Mouse (Mus musculus): ENCODE results near the gene Ets1. TPM values are rescaled to one million over a fixed set of nuclear protein-coding genes. Genes with fewer than 3 reads are reported as not detected.

Ets1 gene
- polyA plus RNA-seq, 1 experiment from 2014 or later, result 39.4 TPM

GRCm38 (mm10) chr9:32648286-32648685 lies 12.3 kb downstream of the Ets1 start:
- no peak for ATAC-seq (ENCODE audit: insufficient number of reproducible peaks, low FRiP score, low TSS enrichment, low read depth)
- H3K36me3 ChIP-seq, result no peaks in the 10 kb centered on the region
- H3K27ac ChIP-seq (replicated peaks), result no peak overlapping the region
- H3K4me2 ChIP-seq (replicated peaks), result no peak overlapping the region
- no peaks in the 10 kb centered on the region for H3K9me3 ChIP-seq (replicated peaks)
- WGBS, result 76% methylated on average over 5 of the region's 5 CpGs
- no peak overlapping the region for H3K9ac ChIP-seq
- peaks cover 22% of the 10 kb centered on the region for H3K4me1 ChIP-seq
- H3K27me3 ChIP-seq, result no peaks in the 10 kb centered on the region
- no peak overlapping the region for H3K4me3 ChIP-seq (replicated peaks)

DNA sequence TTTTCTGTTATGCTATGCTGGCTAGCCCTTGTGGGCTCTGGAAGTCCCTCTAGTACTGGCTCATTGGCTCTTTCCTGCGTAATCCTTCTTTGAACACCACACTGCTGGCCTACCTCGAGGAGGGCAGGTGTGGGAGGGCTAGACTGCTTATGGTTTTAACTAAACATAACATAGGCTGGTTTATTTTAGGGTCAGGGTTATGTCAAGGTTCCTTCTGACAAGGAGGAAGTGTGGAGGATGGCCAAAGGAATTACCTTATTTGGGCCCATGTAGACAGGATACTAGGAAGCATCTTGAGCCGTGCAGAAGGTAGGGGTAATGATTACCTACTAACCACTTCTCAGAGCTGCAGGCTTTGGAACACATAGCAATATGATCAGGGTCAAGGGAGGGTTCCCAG lies 14.7 kb downstream of the Ets1 start:
- 75% methylated on average over 3 of the region's 3 CpGs for WGBS
- Histone ChIP-seq H3K4me3 (replicated peaks) (no peak overlapping the region), H3K27me3 (no peaks in the 10 kb centered on the region), H3K9ac (no peak overlapping the region), H3K27ac (replicated peaks) (no peak overlapping the region), H3K36me3 (no peaks in the 10 kb centered on the region), H3K4me1 (peaks cover 20% of the 10 kb centered on the region), H3K9me3 (replicated peaks) (no peaks in the 10 kb centered on the region), H3K4me2 (replicated peaks) (no peak overlapping the region)
- no peak for ATAC-seq (ENCODE audit: insufficient number of reproducible peaks, low FRiP score, low TSS enrichment, low read depth)

DNA sequence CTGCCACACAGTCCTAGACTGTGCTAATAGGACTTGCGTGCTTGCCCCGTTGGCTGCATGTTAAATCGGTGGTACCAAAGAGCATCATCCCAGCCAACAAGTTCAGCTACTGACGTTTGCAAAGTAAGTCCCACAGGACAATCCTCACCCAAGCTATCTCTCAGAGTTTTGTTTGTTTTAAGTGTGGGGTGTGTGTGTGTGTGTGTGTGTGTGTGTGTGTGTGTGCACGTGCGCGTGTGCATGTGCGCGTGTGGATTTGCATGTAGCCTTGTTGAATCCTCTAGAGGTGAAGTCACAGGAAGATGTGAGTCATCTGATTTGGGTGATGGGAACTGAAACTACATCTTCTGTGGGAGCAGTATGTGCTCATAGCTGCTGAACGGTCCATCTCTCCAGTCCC lies 16.1 kb downstream of the Ets1 start:
- WGBS, result 84% methylated on average over 10 of the region's 10 CpGs

GRCm38 (mm10) chr9:32654305-32654704 lies 18.3 kb downstream of the Ets1 start:
- H3K27ac ChIP-seq (replicated peaks), result no peak overlapping the region
- H3K4me2 ChIP-seq (replicated peaks), result no peak overlapping the region
- no peaks in the 10 kb centered on the region for H3K27me3 ChIP-seq
- no peak for ATAC-seq (ENCODE audit: insufficient number of reproducible peaks, low FRiP score, low TSS enrichment, low read depth)
- H3K9ac ChIP-seq, result no peak overlapping the region
- H3K36me3 ChIP-seq, result no peaks in the 10 kb centered on the region
- WGBS, result 63% methylated on average over 1 of the region's 1 CpGs
- H3K9me3 ChIP-seq (replicated peaks), result no peaks in the 10 kb centered on the region
- H3K4me1 ChIP-seq, result no peaks in the 10 kb centered on the region
- no peak overlapping the region for H3K4me3 ChIP-seq (replicated peaks)

More for the DNA sequence above, 16.1 kb downstream of the Ets1 start:
- Histone ChIP-seq H3K27me3 (no peaks in the 10 kb centered on the region), H3K9ac (no peak overlapping the region), H3K27ac (replicated peaks) (no peak overlapping the region), H3K36me3 (no peaks in the 10 kb centered on the region), H3K4me2 (replicated peaks) (no peak overlapping the region), H3K4me3 (replicated peaks) (no peak overlapping the region), H3K4me1 (peaks cover 6% of the 10 kb centered on the region), H3K9me3 (replicated peaks) (no peaks in the 10 kb centered on the region)
- no peak for ATAC-seq (ENCODE audit: insufficient number of reproducible peaks, low FRiP score, low TSS enrichment, low read depth)

DNA sequence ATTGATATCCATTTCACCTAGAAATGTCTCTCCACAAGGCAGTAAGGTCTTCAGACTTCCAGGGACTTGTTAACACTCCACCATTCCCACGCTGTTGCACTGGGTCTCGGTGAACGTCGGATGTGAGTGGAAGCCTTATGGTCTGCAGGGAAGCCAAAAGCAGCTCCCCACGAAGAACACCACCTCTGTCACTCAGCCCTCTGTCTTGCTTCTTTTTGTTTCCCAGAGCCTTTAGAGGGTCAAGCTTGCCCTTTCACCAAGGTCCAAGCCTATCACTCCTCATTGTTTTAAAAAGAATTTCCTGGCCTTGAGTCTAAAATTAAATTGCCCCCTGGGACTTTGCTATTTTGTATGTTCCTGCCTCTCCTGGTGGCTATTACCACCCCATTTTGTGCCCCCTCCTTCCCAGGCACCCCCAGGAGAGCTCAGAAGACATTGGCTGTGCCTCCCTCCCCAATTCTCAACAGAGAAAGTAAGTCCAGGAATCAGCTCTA lies 20.4 kb downstream of the Ets1 start:
- Histone ChIP-seq H3K4me1 (no peaks in the 10 kb centered on the region), H3K27ac (replicated peaks) (no peak overlapping the region), H3K27me3 (0 out of 2 replicates have a peak, but pooled peaks cover 2% of the 10 kb centered on the region), H3K4me3 (replicated peaks) (no peak overlapping the region), H3K9ac (no peak overlapping the region), H3K4me2 (replicated peaks) (no peak overlapping the region), H3K36me3 (no peaks in the 10 kb centered on the region), H3K9me3 (replicated peaks) (no peaks in the 10 kb centered on the region)
- 83% methylated on average over 5 of the region's 5 CpGs for WGBS
- ATAC-seq (ENCODE audit: insufficient number of reproducible peaks, low FRiP score, low TSS enrichment, low read depth), result no peak

DNA sequence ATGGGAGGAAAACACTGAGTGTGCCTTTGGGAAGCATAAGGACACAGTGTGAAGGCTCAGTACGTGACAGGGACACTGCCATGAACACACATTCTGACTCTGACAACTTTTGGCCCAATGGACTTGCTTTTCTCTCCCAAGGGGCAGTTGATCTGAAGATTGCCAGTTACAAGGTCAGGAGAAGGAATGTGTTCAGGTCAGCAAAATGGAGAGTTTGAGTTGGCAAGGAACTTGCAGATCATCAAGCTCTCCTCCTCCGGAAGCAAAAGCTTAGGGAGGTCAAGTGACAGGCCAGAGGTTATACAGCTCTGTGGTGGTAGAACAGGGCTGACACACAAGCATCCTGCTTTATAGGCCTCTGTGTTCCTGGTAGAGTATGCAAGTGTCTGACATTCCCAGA lies 21.1 kb downstream of the Ets1 start:
- WGBS, result 45% methylated on average over 2 of the region's 2 CpGs
- no peak overlapping the region for H3K27ac ChIP-seq (replicated peaks)
- no peak for ATAC-seq (ENCODE audit: insufficient number of reproducible peaks, low FRiP score, low TSS enrichment, low read depth)

GRCm38 (mm10) chr9:32660406-32660960 lies 24.5 kb downstream of the Ets1 start:
- no peak overlapping the region for H3K4me2 ChIP-seq (replicated peaks)
- no peak overlapping the region for H3K9ac ChIP-seq
- no peaks in the 10 kb centered on the region for H3K9me3 ChIP-seq (replicated peaks)
- H3K27ac ChIP-seq (replicated peaks), result no peak overlapping the region
- 92% methylated on average over 2 of the region's 2 CpGs for whole genome bisulfite sequencing
- no peaks in the 10 kb centered on the region for H3K36me3 ChIP-seq
- H3K27me3 ChIP-seq, result 0 out of 2 replicates have a peak, but pooled peaks cover 3% of the 10 kb centered on the region
- no peak for ATAC-seq (ENCODE audit: insufficient number of reproducible peaks, low FRiP score, low TSS enrichment, low read depth)
- H3K4me1 ChIP-seq, result no peaks in the 10 kb centered on the region
- no peak overlapping the region for H3K4me3 ChIP-seq (replicated peaks)

More for the DNA sequence above, 21.1 kb downstream of the Ets1 start:
- H3K9me3 ChIP-seq (replicated peaks), result no peaks in the 10 kb centered on the region
- H3K36me3 ChIP-seq, result no peaks in the 10 kb centered on the region
- H3K4me2 ChIP-seq (replicated peaks), result no peak overlapping the region
- no peak overlapping the region for H3K9ac ChIP-seq
- H3K4me3 ChIP-seq (replicated peaks), result no peak overlapping the region
- H3K27me3 ChIP-seq, result 0 out of 2 replicates have a peak, but pooled peaks cover 3% of the 10 kb centered on the region
- no peaks in the 10 kb centered on the region for H3K4me1 ChIP-seq

DNA sequence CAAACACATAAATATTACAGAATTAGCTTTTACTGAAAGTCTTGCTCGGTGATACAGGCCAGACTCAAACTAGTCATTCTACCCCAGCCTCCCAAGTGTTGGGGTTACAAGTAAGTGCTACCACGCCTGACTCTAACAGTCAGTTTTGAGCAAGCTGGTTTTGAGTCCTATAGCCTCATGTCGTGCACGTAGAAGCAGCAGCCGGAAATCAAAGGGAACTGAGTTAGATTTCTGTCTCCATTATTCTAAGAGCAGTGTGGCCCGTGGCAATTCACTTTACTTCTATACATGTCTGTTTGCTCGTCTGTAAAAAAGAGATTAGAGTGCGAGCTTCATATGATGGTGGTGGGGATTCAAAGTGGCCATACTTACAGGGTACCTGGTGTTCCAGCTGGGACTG lies 25.1 kb downstream of the Ets1 start:
- Histone ChIP-seq H3K4me3 (replicated peaks) (no peak overlapping the region), H3K27me3 (0 out of 2 replicates have a peak, but pooled peaks cover 3% of the 10 kb centered on the region), H3K9ac (no peak overlapping the region), H3K4me1 (no peaks in the 10 kb centered on the region), H3K4me2 (replicated peaks) (no peak overlapping the region), H3K36me3 (no peaks in the 10 kb centered on the region), H3K27ac (replicated peaks) (no peak overlapping the region), H3K9me3 (replicated peaks) (no peaks in the 10 kb centered on the region)
- no peak for ATAC-seq (ENCODE audit: insufficient number of reproducible peaks, low FRiP score, low TSS enrichment, low read depth)
- WGBS, result 86% methylated on average over 8 of the region's 8 CpGs

DNA sequence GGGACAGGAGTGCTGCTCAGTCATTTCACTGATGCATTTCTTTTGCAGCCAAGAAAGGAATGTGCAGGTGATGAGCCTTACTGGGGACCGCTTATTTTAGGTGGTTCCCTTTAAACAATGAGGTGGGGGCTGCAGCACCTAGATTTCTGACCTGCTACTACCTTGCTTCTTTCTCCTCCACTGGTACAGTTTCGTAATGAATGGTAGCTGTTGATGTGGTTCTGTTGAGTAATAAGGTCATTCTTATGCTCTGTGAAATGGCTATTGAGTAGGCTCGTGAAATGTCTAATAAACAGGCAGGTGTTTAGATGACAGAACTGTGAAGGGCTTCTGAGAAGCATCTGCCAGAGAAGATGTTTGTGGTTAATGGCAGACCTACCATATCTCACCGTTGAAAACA lies 25.5 kb downstream of the Ets1 start:
- H3K36me3 ChIP-seq, result no peaks in the 10 kb centered on the region
- H3K9ac ChIP-seq, result no peak overlapping the region
- H3K4me3 ChIP-seq (replicated peaks), result no peak overlapping the region
- H3K27ac ChIP-seq (replicated peaks), result no peak overlapping the region
- H3K4me2 ChIP-seq (replicated peaks), result no peak overlapping the region
- 75% methylated on average over 4 of the region's 4 CpGs for WGBS
- H3K27me3 ChIP-seq, result 0 out of 2 replicates have a peak, but pooled peaks cover 3% of the 10 kb centered on the region
- H3K9me3 ChIP-seq (replicated peaks), result no peaks in the 10 kb centered on the region
- H3K4me1 ChIP-seq, result peaks cover 2% of the 10 kb centered on the region; the same call in 1 of the 2 replicates
- no peak for ATAC-seq (ENCODE audit: insufficient number of reproducible peaks, low FRiP score, low TSS enrichment, low read depth)

DNA sequence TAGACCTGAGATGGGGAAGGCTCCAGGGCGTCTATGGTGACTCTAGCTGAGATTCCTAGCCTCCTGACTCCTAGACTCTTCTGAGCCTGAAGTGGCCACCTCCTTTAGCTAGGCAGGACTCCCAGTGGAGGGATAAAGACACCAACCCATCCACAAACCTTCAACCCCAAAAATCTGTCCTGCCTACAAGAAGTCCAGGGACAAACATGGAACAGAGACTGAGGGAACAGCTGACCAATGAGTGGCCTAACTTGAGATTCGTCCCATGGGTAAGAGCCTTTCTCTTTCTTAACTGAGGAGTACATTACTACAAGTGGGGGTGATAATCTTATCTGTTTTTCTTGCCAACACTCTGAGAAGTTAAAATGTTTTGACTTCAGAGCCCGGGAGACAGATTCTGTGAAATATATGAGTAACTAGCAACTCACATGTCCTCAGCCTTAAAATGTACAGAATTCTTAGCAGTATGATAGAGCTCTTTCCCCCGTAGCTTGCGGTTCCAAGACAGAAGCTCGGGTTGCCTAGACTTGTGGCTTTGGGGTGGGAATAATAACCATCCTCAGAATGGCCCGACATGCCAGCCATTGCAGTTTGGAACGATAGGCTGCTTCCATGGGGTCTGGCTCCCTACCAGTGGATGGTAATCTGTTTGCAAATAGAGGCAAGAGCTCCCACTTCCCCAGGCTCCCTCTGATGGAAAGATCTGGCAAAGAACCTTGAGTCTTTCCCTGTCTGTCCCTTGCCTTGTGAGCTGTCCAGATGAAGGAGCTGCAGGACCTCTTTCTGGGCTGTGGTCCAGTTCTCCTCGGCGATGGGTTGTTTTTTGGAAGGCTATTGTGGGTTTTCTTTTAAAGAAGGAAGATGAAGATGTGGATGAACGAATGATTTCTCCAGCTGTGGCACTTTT lies 30.8 kb downstream of the Ets1 start:
- 48% methylated on average over 11 of the region's 11 CpGs for WGBS
- H3K27ac ChIP-seq (replicated peaks), result peak overlapping the region; percentile 12; the same call in 1 of the 2 replicates
- H3K36me3 ChIP-seq, result no peaks in the 10 kb centered on the region
- H3K4me3 ChIP-seq (replicated peaks), result no peak overlapping the region
- no peak overlapping the region for H3K9ac ChIP-seq
- peaks cover 27% of the 10 kb centered on the region for H3K4me1 ChIP-seq
- 0 out of 2 replicates have a peak, but pooled peaks cover 4% of the 10 kb centered on the region for H3K27me3 ChIP-seq
- H3K9me3 ChIP-seq (replicated peaks), result no peaks in the 10 kb centered on the region
- peak; percentile 55; the same call in 1 of the 2 replicates for ATAC-seq (ENCODE audit: insufficient number of reproducible peaks, low FRiP score, low TSS enrichment, low read depth)
- H3K4me2 ChIP-seq (replicated peaks), result no peak overlapping the region

- Histone ChIP-seq H3K4me3 (replicated peaks) (no peak overlapping the region), H3K36me3 (no peaks in the 10 kb centered on the region), H3K9me3 (replicated peaks) (no peaks in the 10 kb centered on the region), H3K27ac (replicated peaks) (no peak overlapping the region), H3K27me3 (0 out of 2 replicates have a peak, but pooled peaks cover 4% of the 10 kb centered on the region), H3K4me1 (peaks cover 33% of the 10 kb centered on the region), H3K4me2 (replicated peaks) (peak overlapping the region; percentile 8; the same call in 1 of the 2 replicates), H3K9ac (no peak overlapping the region)
- 47% methylated on average over 7 of the region's 7 CpGs for WGBS
- ATAC-seq (ENCODE audit: insufficient number of reproducible peaks, low FRiP score, low TSS enrichment, low read depth), result no peak
Observed at GRCm38 (mm10) chr9:32667518-32667908, 31.5 kb downstream of the Ets1 start.
